Mouse (Mus musculus) stomach, postnatal 0 days (tissue): Measurements from ENCODE around the gene Veph1. TPM values are rescaled to one million over a fixed set of nuclear protein-coding genes. Genes with fewer than 3 reads are reported as not detected.

Source experiments
- ATAC-seq: fragments of 200-750 bp; cut with Nextera tagmentation; 2 replicates; pipeline ENCODE4 v1.8.0; 2017; ENCODE audit not compliant: low FRiP score, low TSS enrichment
- DNase-seq: peaks from one replicate; pipeline ENCODE4 v3.0.0-alpha.2; 2016; ENCODE audit warnings: low spot score
- H3K27ac ChIP-seq: fragments of 300-500 bp; sonication (generic); replicated peaks from 2 replicates; pipeline ENCODE4 v1.5.1; 2014; ENCODE audit warnings: mild to moderate bottlenecking, control low read depth
- H3K27me3 ChIP-seq: fragments of 300-500 bp; sonication (generic); 2 replicates; pipeline ENCODE4 v1.6.1; 2014; ENCODE audit warnings: low read length; ENCODE audit not compliant: control insufficient read depth, insufficient read depth
- H3K36me3 ChIP-seq: fragments of 300-500 bp; sonication (generic); 2 replicates; pipeline ENCODE4 v1.6.1; 2014; ENCODE audit warnings: low read length, mixed read lengths; ENCODE audit not compliant: control insufficient read depth, insufficient read depth
- H3K4me1 ChIP-seq: fragments of 300-500 bp; sonication (generic); replicated peaks from 2 replicates; pipeline ENCODE4 v1.6.1; 2014; ENCODE audit warnings: antibody characterized with exemption; ENCODE audit not compliant: control insufficient read depth, insufficient read depth
- H3K4me2 ChIP-seq: fragments of 300-500 bp; sonication (generic); replicated peaks from 2 replicates; pipeline ENCODE4 v1.6.1; 2014; ENCODE audit warnings: low read depth, mild to moderate bottlenecking, control low read depth, moderate library complexity
- H3K4me3 ChIP-seq: fragments of 300-500 bp; sonication (generic); 2 replicates; pipeline ENCODE4 v1.5.1; 2014; ENCODE audit warnings: low read depth, low read length, control low read depth
- H3K9ac ChIP-seq: fragments of 300-500 bp; sonication (generic); 2 replicates; pipeline ENCODE4 v1.6.1; 2014; ENCODE audit warnings: mild to moderate bottlenecking, low read length, control low read depth, mixed read lengths
- H3K9me3 ChIP-seq: fragments of 300-500 bp; sonication (generic); 2 replicates; pipeline ENCODE4 v1.6.1; 2016; ENCODE audit warnings: low read length; ENCODE audit not compliant: control insufficient read depth
- CTCF ChIP-seq: IDR thresholded peaks from 2 replicates; pipeline ENCODE4 v1.5.1; 2016; ENCODE audit warnings: antibody characterized with exemption, low read depth, mild to moderate bottlenecking, moderate library complexity
- EP300 ChIP-seq: optimal IDR thresholded peaks from 2 replicates; pipeline ENCODE3; 2016; ENCODE audit warnings: antibody characterized with exemption
- WGBS: fragments of 180-500 bp; shearing (Covaris S2); extraction: QIAGEN DNeasy Blood & Tissue Kit; methylation state at CpG from one replicate; pipeline ENCODE4 v1.1.7; 2014; 5-methylcytosine and 5-hydroxymethylcytosine counted together
- polyA plus RNA-seq: library from polyadenylated mRNA; unstranded; fragments of >200 nt; fragmentation: Nextera tagmentation; extraction: Ambion mirVana; gene quantifications from 2 replicates; pipeline ENCODE4 v1.2.1, GENCODE M21; 2015

The Veph1 gene
- polyA plus RNA-seq, 1 experiment from 2014 or later: 0.02 TPM

DNA sequence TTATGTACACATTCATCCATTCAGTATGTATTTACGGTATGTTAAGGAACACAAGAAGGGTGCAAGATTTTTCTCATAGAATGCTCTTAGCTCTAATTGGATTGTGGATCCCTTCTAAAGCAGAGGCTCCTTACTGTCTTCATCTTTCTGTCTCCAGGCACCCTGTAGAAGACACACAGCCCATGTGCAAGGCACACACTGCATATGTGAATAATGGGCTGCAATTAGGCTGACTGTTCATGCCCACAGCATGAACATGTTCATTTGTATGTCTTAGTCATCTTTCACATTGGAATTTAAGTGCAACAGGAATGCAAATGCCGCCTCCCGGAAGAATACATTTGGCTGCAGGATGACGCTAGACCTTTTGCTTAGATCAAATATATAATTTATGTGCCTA, 213.7 kb downstream of the Veph1 start:
- no peak for ATAC-seq
- WGBS: 72% methylated on average over 4 of the region's 4 CpGs
- no peak for DNase-seq
- Histone ChIP-seq H3K4me2 (no peak overlapping the region), H3K4me1 (no peaks in the 10 kb centered on the region), H3K36me3 (no peaks in the 10 kb centered on the region), H3K9ac (no peak overlapping the region), H3K4me3 (no peak overlapping the region), H3K27ac (no peak overlapping the region), H3K27me3 (no peaks in the 10 kb centered on the region), H3K9me3 (no peaks in the 10 kb centered on the region)
- no peak for TF ChIP-seq CTCF
- no peak for TF ChIP-seq EP300

DNA sequence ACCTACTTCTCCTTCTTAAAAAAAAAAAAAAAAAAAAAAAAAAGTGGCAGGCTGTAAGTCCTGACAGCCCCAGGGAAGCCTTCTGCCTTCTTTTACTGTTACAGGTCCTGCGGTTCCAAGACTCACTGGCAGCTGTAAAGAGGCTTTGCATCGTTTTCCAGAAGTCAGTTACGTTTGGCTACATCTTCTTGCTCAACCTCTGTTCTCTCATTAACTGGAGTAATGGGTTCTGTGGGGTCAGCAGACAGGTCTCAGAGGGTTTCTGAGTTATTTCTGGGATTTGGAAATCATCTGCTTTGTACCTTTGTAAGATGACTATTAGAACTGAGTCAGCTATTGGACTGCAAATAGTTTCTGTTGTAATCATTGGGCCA, 215.3 kb downstream of the Veph1 start:
- no peaks in the 10 kb centered on the region for H3K4me1 ChIP-seq
- TF ChIP-seq EP300 (no peak), CTCF (no peak)
- no peak overlapping the region for H3K9ac ChIP-seq
- ATAC-seq (no peak), DNase-seq (no peak)
- H3K4me3 ChIP-seq: no peak overlapping the region
- H3K36me3 ChIP-seq: no peaks in the 10 kb centered on the region
- H3K4me2 ChIP-seq: no peak overlapping the region
- WGBS: 55% methylated on average over 3 of the region's 3 CpGs
- H3K9me3 ChIP-seq: no peaks in the 10 kb centered on the region
- no peak overlapping the region for H3K27ac ChIP-seq
- H3K27me3 ChIP-seq: no peaks in the 10 kb centered on the region

DNA sequence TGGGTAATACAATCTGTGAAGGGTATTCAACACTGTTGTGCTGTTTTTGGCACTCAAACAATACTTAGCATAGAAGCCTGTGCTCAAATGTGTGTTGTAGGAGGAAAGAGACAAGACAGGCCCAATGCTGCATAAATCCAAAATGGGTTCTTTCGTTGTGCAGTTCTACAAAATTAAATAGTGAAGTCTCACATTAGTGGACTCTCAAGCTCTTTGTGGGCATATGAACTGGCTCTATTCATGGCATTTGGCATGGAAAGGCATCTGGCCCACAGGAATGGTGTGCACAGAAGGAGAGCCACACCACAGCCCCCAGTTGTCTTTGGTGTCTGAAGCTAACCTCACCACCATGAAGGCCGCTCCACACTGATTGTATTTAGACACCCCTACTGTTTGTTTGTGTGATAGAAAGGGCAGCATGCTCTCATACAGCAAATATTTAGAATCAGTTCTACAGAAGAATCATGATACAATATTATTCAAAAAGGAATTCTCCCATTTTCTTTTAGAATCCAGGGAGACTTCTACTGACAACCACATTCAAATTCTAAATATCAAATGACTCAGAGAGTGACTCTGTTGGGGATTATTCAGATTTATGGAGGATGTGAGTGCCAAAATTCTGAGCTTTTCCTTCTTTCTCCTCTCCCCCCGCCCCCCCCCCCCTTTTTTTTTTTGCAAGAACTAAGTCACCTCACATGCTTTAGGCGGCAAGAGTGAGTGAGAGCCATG, 215.8 kb downstream of the Veph1 start:
- no peaks in the 10 kb centered on the region for H3K27me3 ChIP-seq
- no peaks in the 10 kb centered on the region for H3K36me3 ChIP-seq
- no peak for TF ChIP-seq CTCF
- no peak for TF ChIP-seq EP300
- DNase-seq: no peak
- no peaks in the 10 kb centered on the region for H3K4me1 ChIP-seq
- 64% methylated on average over 3 of the region's 4 CpGs for WGBS
- H3K4me2 ChIP-seq: no peak overlapping the region
- no peak for ATAC-seq
- no peaks in the 10 kb centered on the region for H3K9me3 ChIP-seq
- no peak overlapping the region for H3K4me3 ChIP-seq
- H3K27ac ChIP-seq: no peak overlapping the region
- no peak overlapping the region for H3K9ac ChIP-seq

DNA sequence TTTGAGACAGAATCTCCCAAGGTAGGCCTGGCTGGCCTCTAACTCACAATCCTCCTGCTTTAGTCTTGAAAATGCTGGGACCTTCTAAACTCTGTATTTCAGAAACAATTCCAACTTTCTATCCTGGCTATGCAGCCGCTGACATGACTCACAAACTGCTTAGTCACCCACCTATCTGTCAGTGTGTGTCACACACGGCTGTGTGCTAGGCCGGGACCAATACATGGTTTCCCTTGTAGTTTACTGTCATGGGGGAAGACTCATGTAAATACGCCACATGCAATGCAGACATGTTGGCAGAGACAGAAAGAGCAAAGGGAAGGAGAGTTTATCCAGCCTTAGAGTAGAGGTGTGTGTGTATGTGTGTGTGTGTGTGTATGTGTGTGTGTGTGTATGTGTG, 216.8 kb downstream of the Veph1 start:
- ATAC-seq: no peak
- no peak overlapping the region for H3K4me2 ChIP-seq
- no peaks in the 10 kb centered on the region for H3K4me1 ChIP-seq
- H3K36me3 ChIP-seq: no peaks in the 10 kb centered on the region
- WGBS: 74% methylated on average over 4 of the region's 4 CpGs
- H3K9ac ChIP-seq: no peak overlapping the region
- no peaks in the 10 kb centered on the region for H3K27me3 ChIP-seq
- H3K4me3 ChIP-seq: no peak overlapping the region
- no peak for DNase-seq
- no peaks in the 10 kb centered on the region for H3K9me3 ChIP-seq
- no peak for TF ChIP-seq EP300
- TF ChIP-seq CTCF: no peak
- H3K27ac ChIP-seq: no peak overlapping the region

GRCm38 (mm10) chr3:66078898-66079537, 217.6 kb downstream of the Veph1 start:
- WGBS: 33% methylated on average over 6 of the region's 6 CpGs
- Histone ChIP-seq H3K9me3 (no peaks in the 10 kb centered on the region), H3K27me3 (no peaks in the 10 kb centered on the region), H3K9ac (no peak overlapping the region), H3K4me2 (no peak overlapping the region), H3K4me1 (no peaks in the 10 kb centered on the region), H3K4me3 (no peak overlapping the region), H3K36me3 (no peaks in the 10 kb centered on the region), H3K27ac (no peak overlapping the region)
- no peak for TF ChIP-seq CTCF
- no peak for TF ChIP-seq EP300
- no peak for DNase-seq
- no peak for ATAC-seq

- H3K9ac ChIP-seq: no peak overlapping the region
- DNase-seq: no peak
- no peak overlapping the region for H3K27ac ChIP-seq
- ATAC-seq: no peak
- H3K36me3 ChIP-seq: no peaks in the 10 kb centered on the region
- no peaks in the 10 kb centered on the region for H3K27me3 ChIP-seq
- H3K9me3 ChIP-seq: no peaks in the 10 kb centered on the region
- H3K4me3 ChIP-seq: no peak overlapping the region
- 76% methylated on average over 17 of the region's 23 CpGs for WGBS
- TF ChIP-seq CTCF (no peak), EP300 (no peak)
- H3K4me2 ChIP-seq: no peak overlapping the region
- H3K4me1 ChIP-seq: no peaks in the 10 kb centered on the region
These were observed 218.5 kb downstream of the Veph1 start for GRCm38 (mm10) chr3:66078026-66078721.
